Mouse (Mus musculus): Measurements from ENCODE around the gene Ankrd31.

- TF ChIP-seq CTCF (IDR thresholded peaks at IDR 0.05; ENCODE audit: borderline replicate concordance, insufficient read depth, low read depth, low read length) (no peak), POLR2A (IDR thresholded peaks at IDR 0.05; ENCODE audit: borderline replicate concordance, insufficient read depth, low read length) (no peak)
Measured at GRCm38 (mm10) chr13:96797500-96797899, 49.4 kb downstream of the Ankrd31 start.

All from cerebellum, adult 2 months (tissue).